ENCODE assay signal across 13 mouse cellular contexts in genomic region chr5:75736318-75736717, GRCm38 (mm10).
DNase-seq lines count a peak whose midpoint lies in the region; ATAC-seq and TF ChIP-seq lines count a peak whose summit lies in the region.
"Had no signal": no experiment of that assay in that cellular context is flagged by ENCODE, and none has a peak within 500 bp of the region (broad histone marks: within the 10 kb centered on the region; RNA-seq: fewer than 3 reads in every experiment).

No protein-coding gene starts in this region.

- TF ChIP-seq CTCF in liver, adult 2 months (IDR thresholded peaks at IDR 0.05; ENCODE audit: low read depth, low read length) = peak; percentile 20; the same call in 1 of the 2 replicates
- peak; percentile 68 to 75 (median 74) for TF ChIP-seq CTCF in MEL (IDR thresholded peaks at IDR 0.05 in 2 of 3, conservative IDR thresholded peaks at IDR 0.05 in 1 of 3; ENCODE audit: control insufficient read depth in 1 of 3, insufficient read depth in 1 of 3, low read depth in 2 of 3, low read length in 3 of 3, poor library complexity in 1 of 3, severe bottlenecking in 1 of 3)

- no peak overlapping the region for H3K4me2 ChIP-seq in liver, embryonic 11.5 days
- H3K4me2 ChIP-seq: midbrain, embryonic 12.5 days; neural tube, embryonic 13.5 days had no signal

- no peak for TF ChIP-seq POLR2A in liver, adult 2 months (IDR thresholded peaks at IDR 0.05; ENCODE audit: extremely low read depth, insufficient read depth, low read length)
- no peak for TF ChIP-seq POLR2A in MEL (IDR thresholded peaks at IDR 0.05; ENCODE audit: control insufficient read depth in 1 of 2, insufficient read depth in 1 of 2, low read depth in 1 of 2, low read length in 2 of 2, poor library complexity in 1 of 2)

- H3K27ac ChIP-seq in liver, adult 2 months (replicated peaks; ENCODE audit: insufficient read depth, low read depth, low read length) = no peak overlapping the region
- no peak overlapping the region for H3K27ac ChIP-seq in liver, embryonic 11.5 days (ENCODE audit: low read depth, low read length)
- H3K27ac ChIP-seq in MEL (ENCODE audit: control insufficient read depth, low read depth, low read length) = no peak overlapping the region
- H3K27ac ChIP-seq: forebrain, embryonic 10.5 days; midbrain, embryonic 12.5 days; neural tube, embryonic 13.5 days had no signal

- no peaks in the 10 kb centered on the region for H3K4me1 ChIP-seq in liver, adult 2 months (ENCODE audit: control insufficient read depth, insufficient read depth, low read length)
- peaks cover 5% of the 10 kb centered on the region; the same call in 1 of the 2 replicates for H3K4me1 ChIP-seq in liver, embryonic 11.5 days (replicated peaks; ENCODE audit: control insufficient read depth, insufficient read depth, low read length)
- H3K4me1 ChIP-seq in MEL (ENCODE audit: control insufficient read depth in 1 of 2, insufficient read depth in 2 of 2, low read length in 2 of 2) = peaks cover 0 to 7% of the 10 kb centered on the region in 2 experiments; a peak in 2 of 4 replicates

- no peaks in the 10 kb centered on the region; the same call in 1 of the 2 replicates for H3K27me3 ChIP-seq in liver, adult 2 months (ENCODE audit: control insufficient read depth, insufficient read depth, low read length)
- H3K27me3 ChIP-seq in liver, embryonic 11.5 days (replicated peaks; ENCODE audit: control insufficient read depth, insufficient read depth, low read length) = no peaks in the 10 kb centered on the region
- no peaks in the 10 kb centered on the region for H3K27me3 ChIP-seq in MEL (ENCODE audit: control insufficient read depth in 1 of 2, insufficient read depth in 2 of 2, low read length in 2 of 2)
- no peaks in the 10 kb centered on the region for H3K27me3 ChIP-seq in splenic B cell, adult 2 months (ENCODE audit: control insufficient read depth, insufficient read depth, low read length, poor library complexity, severe bottlenecking)
- H3K27me3 ChIP-seq: neural tube, embryonic 13.5 days had no signal

- H3K4me3 ChIP-seq in liver, adult 2 months (ENCODE audit: insufficient read depth, low read depth, low read length) = no peak overlapping the region
- H3K4me3 ChIP-seq in liver, embryonic 11.5 days (ENCODE audit: low read depth, low read length) = no peak overlapping the region
- no peak overlapping the region for H3K4me3 ChIP-seq in MEL (ENCODE audit: control insufficient read depth in 1 of 2, insufficient read depth in 1 of 2, low read depth in 2 of 2, low read length in 2 of 2)
- H3K4me3 ChIP-seq: forebrain, embryonic 10.5 days; midbrain, embryonic 12.5 days; neural tube, embryonic 13.5 days had no signal

- ATAC-seq in liver, embryonic 11.5 days (replicated peaks; ENCODE audit: low FRiP score) = no peak

- H3K9ac ChIP-seq in liver, adult 2 months (ENCODE audit: low read depth, low read length) = no peak overlapping the region
- no peak overlapping the region for H3K9ac ChIP-seq in liver, embryonic 11.5 days (ENCODE audit: low read depth, low read length)
- H3K9ac ChIP-seq in MEL (ENCODE audit: control insufficient read depth, low read depth, low read length, poor library complexity, severe bottlenecking) = no peak overlapping the region
- H3K9ac ChIP-seq: midbrain, embryonic 12.5 days; neural tube, embryonic 13.5 days had no signal

- H3K36me3 ChIP-seq in liver, adult 2 months (ENCODE audit: control insufficient read depth, insufficient read depth, low read length) = no peaks in the 10 kb centered on the region
- no peaks in the 10 kb centered on the region for H3K36me3 ChIP-seq in liver, embryonic 11.5 days (ENCODE audit: control insufficient read depth, insufficient read depth, low read length)
- peaks cover 0 to 7% of the 10 kb centered on the region in 2 experiments; a peak in 1 of 4 replicates for H3K36me3 ChIP-seq in MEL (ENCODE audit: control insufficient read depth in 1 of 2, insufficient read depth in 2 of 2, low read length in 2 of 2)
- no peaks in the 10 kb centered on the region for H3K36me3 ChIP-seq in splenic B cell, adult 2 months (ENCODE audit: control insufficient read depth, insufficient read depth, low read length, poor library complexity, severe bottlenecking)
- H3K36me3 ChIP-seq: forebrain, embryonic 10.5 days; midbrain, embryonic 12.5 days; neural tube, embryonic 13.5 days had no signal

- no peak for TF ChIP-seq EP300 in MEL (IDR thresholded peaks at IDR 0.05; ENCODE audit: low read depth in 1 of 2, low read length in 2 of 2)

- peak; percentile 78 for TF ChIP-seq RAD21 in MEL (IDR thresholded peaks at IDR 0.05; ENCODE audit: low read depth, low read length)

- no peaks in the 10 kb centered on the region for H3K79me2 ChIP-seq in liver, adult 2 months (ENCODE audit: control insufficient read depth, insufficient read depth, low read length)
- H3K79me2 ChIP-seq in MEL (ENCODE audit: control insufficient read depth, insufficient read depth, low read length, poor library complexity) = no peaks in the 10 kb centered on the region

- H3K9me3 ChIP-seq in liver, embryonic 11.5 days (ENCODE audit: control insufficient read depth, low read length) = no peaks in the 10 kb centered on the region
- no peaks in the 10 kb centered on the region for H3K9me3 ChIP-seq in MEL (replicated peaks; ENCODE audit: insufficient read depth, low read length)
- H3K9me3 ChIP-seq: forebrain, embryonic 10.5 days; neural tube, embryonic 13.5 days had no signal

- DNase-seq in adrenal gland, postnatal 14 days = peak; percentile 37
- DNase-seq in adrenal gland, postnatal 36 days = no peak
- DNase-seq in liver, adult 2 months (ENCODE audit: extremely low read depth, low read depth, low spot score) = no peak
- no peak for DNase-seq in liver, embryonic 11.5 days (ENCODE audit: low spot score)
- DNase-seq in MEL (ENCODE audit: low read depth, low spot score) = peak; percentile 63
- peak; percentile 3 for DNase-seq in splenic B cell, adult 2 months (ENCODE audit: low read depth, low spot score)
- no peak for DNase-seq in left cerebral cortex, adult 11 months (ENCODE audit: low spot score)
- no peak for DNase-seq in natural killer cell, adult 2 months (ENCODE audit: low spot score in 2 of 2)
- DNase-seq: kidney, postnatal 14 days; right cerebral cortex, adult 18-20 months had no signal

TF ChIP-seq in MEL, 35 proteins besides CTCF, POLR2A, EP300 and RAD21:
- TF ChIP-seq ZC3H11A (IDR thresholded peaks at IDR 0.05; ENCODE audit: low read depth, low read length) = peak; percentile 86
- TF ChIP-seq ZKSCAN1 (IDR thresholded peaks at IDR 0.05; ENCODE audit: low read depth, low read length) = no peak
- TF ChIP-seq POLR2AphosphoS5 (IDR thresholded peaks at IDR 0.05; ENCODE audit: borderline replicate concordance, low read depth, low read length) = no peak
- no peak for TF ChIP-seq MEF2A (IDR thresholded peaks at IDR 0.05; ENCODE audit: extremely low read depth, insufficient replicate concordance, low read depth, low read length, poor library complexity, severe bottlenecking)
- no peak for TF ChIP-seq MAX (IDR thresholded peaks at IDR 0.05; ENCODE audit: low read length)
- TF ChIP-seq SMC3 (IDR thresholded peaks at IDR 0.05; ENCODE audit: low read depth, low read length) = peak; percentile 79
- TF ChIP-seq TBP (IDR thresholded peaks at IDR 0.05; ENCODE audit: low read depth, low read length) = no peak

Comparison
In these comparisons a context has a peak if more than half of its experiments do, and no peak if none do; other contexts are left out.
1. DNase-seq: peak in adrenal gland, postnatal 14 days (single experiment), MEL (single experiment) and splenic B cell, adult 2 months (single experiment); none in adrenal gland, postnatal 36 days (0 of 2), liver, adult 2 months (single experiment), liver, embryonic 11.5 days (single experiment), left cerebral cortex, adult 11 months (single experiment) and natural killer cell, adult 2 months (0 of 2).